Mouse (Mus musculus) small intestine, adult 2 months (tissue): ENCODE measurements around the gene Ppp4r1. TPM values are rescaled to one million over a fixed set of nuclear protein-coding genes. Genes with fewer than 3 reads are reported as not detected.

ENCODE experiments used
- H3K27ac ChIP-seq: fragments of 200-500 bp; 2 replicates; pipeline ENCODE4 v1.5.1; 2012; ENCODE audit warnings: low read depth, low read length, control low read depth, inconsistent platforms; ENCODE audit not compliant: insufficient read depth
- H3K27me3 ChIP-seq: fragments of 200-500 bp; 2 replicates; pipeline ENCODE4 v1.6.1; 2012; ENCODE audit warnings: mild to moderate bottlenecking, moderate library complexity, low read length, inconsistent platforms; ENCODE audit not compliant: control insufficient read depth, insufficient read depth
- H3K36me3 ChIP-seq: fragments of 200-500 bp; 2 replicates; pipeline ENCODE4 v1.6.1; 2012; ENCODE audit warnings: mild to moderate bottlenecking, low read length, control low read depth, inconsistent platforms; ENCODE audit not compliant: control insufficient read depth, insufficient read depth
- H3K4me1 ChIP-seq: fragments of 200-500 bp; 2 replicates; pipeline ENCODE4 v1.6.1; 2012; ENCODE audit warnings: low read length, inconsistent platforms, mixed read lengths; ENCODE audit not compliant: control insufficient read depth, insufficient read depth, insufficient read length
- H3K4me3 ChIP-seq: fragments of 200-500 bp; 2 replicates; pipeline ENCODE4 v1.5.1; 2012; ENCODE audit warnings: low read depth, mild to moderate bottlenecking, control low read depth, inconsistent platforms, low read length, moderate library complexity
- CTCF ChIP-seq: fragments of 200-500 bp; IDR thresholded peaks from 2 replicates; pipeline ENCODE4 v1.5.1; 2012; ENCODE audit warnings: low read depth, mild to moderate bottlenecking, control low read depth, inconsistent platforms, low read length, moderate library complexity, mixed read lengths; ENCODE audit not compliant: insufficient replicate concordance, insufficient read length; ENCODE audit errors: extremely low read depth
- POLR2A ChIP-seq: fragments of 200-500 bp; IDR thresholded peaks from 2 replicates; pipeline ENCODE4 v1.6.1; 2012; ENCODE audit warnings: low read depth, mild to moderate bottlenecking, control low read depth, inconsistent platforms, low read length, moderate library complexity
- WGBS: fragments of 180-500 bp; shearing (Covaris S2); methylation state at CpG from one replicate; pipeline ENCODE4 v1.1.7; 2018; 5-methylcytosine and 5-hydroxymethylcytosine counted together
- polyA plus RNA-seq: library from polyadenylated mRNA; depleted of rRNA; stranded (reverse); fragments of >200 nt; gene quantifications from 2 replicates; pipeline ENCODE4 v1.2.3, GENCODE M21; 2012

The Ppp4r1 gene
- polyA plus RNA-seq, 1 experiment, result 57.7 TPM

- Histone ChIP-seq H3K4me3 (no peak overlapping the region), H3K27ac (no peak overlapping the region), H3K36me3 (peaks cover 26% of the 10 kb centered on the region), H3K27me3 (no peaks in the 10 kb centered on the region), H3K4me1 (no peaks in the 10 kb centered on the region)
- TF ChIP-seq POLR2A (no peak), CTCF (no peak)
- 96% methylated on average over 12 of the region's 12 CpGs for WGBS
These were observed 81.5 kb downstream of the Ppp4r1 start for GRCm38 (mm10) chr17:65863830-65864229.

- TF ChIP-seq CTCF (peak; percentile 29; the same call in 1 of the 2 replicates), POLR2A (no peak)
- 35% methylated on average over 4 of the region's 4 CpGs for WGBS
- H3K27me3 ChIP-seq, result no peaks in the 10 kb centered on the region
- peaks cover 1% of the 10 kb centered on the region; the same call in 1 of the 2 replicates for H3K4me1 ChIP-seq
- peaks cover 20% of the 10 kb centered on the region for H3K36me3 ChIP-seq
- no peak overlapping the region for H3K4me3 ChIP-seq
- no peak overlapping the region for H3K27ac ChIP-seq
These were observed 82.4 kb downstream of the Ppp4r1 start for GRCm38 (mm10) chr17:65864742-65865141.

DNA sequence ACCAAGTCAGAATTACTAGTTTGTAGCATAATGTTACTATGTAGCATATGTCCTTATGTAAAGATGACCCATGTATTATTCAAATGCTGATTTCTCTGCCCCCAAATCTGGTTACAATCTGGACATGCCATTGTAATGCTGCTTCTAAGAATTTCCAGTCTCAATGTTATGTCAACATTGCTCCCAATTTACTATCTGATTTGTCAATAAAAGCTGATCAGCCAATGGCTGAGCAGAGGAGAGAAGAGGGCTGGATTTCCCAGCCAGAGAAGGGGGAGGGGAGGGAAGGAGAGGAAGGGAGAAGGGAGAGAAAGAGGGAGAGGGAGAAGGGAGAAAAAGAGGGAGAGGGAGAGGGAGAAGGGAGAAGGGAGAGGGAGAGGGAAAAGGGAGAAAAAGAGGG, 82.9 kb downstream of the Ppp4r1 start:
- TF ChIP-seq CTCF, result no peak
- TF ChIP-seq POLR2A, result no peak
- no peak overlapping the region for H3K27ac ChIP-seq

DNA sequence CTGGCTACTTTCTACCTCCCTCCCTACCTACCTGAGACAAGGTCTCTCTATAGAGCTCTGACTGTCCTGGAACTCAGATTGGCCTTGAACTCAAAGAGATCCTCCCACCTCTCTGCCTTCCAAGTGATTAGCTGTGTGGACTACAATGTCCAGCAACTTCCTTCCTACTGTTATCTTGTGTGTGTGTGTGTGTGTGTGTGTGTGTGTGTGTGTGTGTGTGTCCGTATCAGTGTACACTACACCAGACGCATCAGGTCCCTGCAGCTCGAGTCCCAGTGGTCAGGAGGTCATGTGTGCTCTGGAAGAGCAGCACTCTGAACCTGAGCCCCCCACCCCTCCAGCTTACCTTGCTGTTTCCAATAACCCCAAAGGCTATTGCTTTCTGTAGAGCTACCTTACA, 83.8 kb downstream of the Ppp4r1 start:
- no peak overlapping the region for H3K27ac ChIP-seq
- 69% methylated on average over 3 of the region's 3 CpGs for WGBS
- TF ChIP-seq CTCF (no peak), POLR2A (no peak)
- no peak overlapping the region for H3K4me3 ChIP-seq
- no peaks in the 10 kb centered on the region for H3K27me3 ChIP-seq
- H3K4me1 ChIP-seq, result peaks cover 2% of the 10 kb centered on the region; the same call in 1 of the 2 replicates
- peaks cover 15% of the 10 kb centered on the region for H3K36me3 ChIP-seq

More for the DNA sequence above, 82.9 kb downstream of the Ppp4r1 start:
- H3K4me1 ChIP-seq, result peaks cover 2% of the 10 kb centered on the region; the same call in 1 of the 2 replicates
- H3K4me3 ChIP-seq, result no peak overlapping the region
- H3K27me3 ChIP-seq, result no peaks in the 10 kb centered on the region
- peaks cover 19% of the 10 kb centered on the region for H3K36me3 ChIP-seq

DNA sequence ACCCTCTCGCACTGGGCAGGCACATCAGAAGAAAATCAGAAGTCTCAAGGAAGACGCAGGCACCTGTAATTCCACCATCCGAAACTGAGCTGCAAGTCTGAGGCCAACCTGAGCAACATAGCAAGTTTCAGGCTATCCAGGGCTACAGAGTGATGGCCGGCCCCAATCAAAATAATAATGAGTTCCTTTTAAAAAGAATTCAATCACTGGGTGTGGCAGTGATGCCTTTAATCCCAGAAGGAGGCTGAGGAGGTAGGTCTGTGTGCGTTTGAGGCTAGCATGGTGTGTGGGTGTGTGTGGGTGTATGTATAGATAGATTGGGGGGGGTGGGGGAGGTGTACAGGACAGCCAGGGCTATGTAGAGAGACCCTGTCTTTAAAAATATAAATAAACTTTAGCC, 85.6 kb downstream of the Ppp4r1 start:
- Histone ChIP-seq H3K4me1 (peaks cover 5% of the 10 kb centered on the region), H3K36me3 (peaks cover 9% of the 10 kb centered on the region), H3K27me3 (no peaks in the 10 kb centered on the region), H3K4me3 (no peak overlapping the region), H3K27ac (no peak overlapping the region)
- WGBS, result 89% methylated on average over 5 of the region's 5 CpGs
- TF ChIP-seq CTCF, result no peak
- no peak for TF ChIP-seq POLR2A

GRCm38 (mm10) chr17:65869720-65870119, 87.3 kb downstream of the Ppp4r1 start:
- no peaks in the 10 kb centered on the region for H3K27me3 ChIP-seq
- 57% methylated on average over 10 of the region's 10 CpGs for WGBS
- H3K4me3 ChIP-seq, result no peak overlapping the region
- H3K36me3 ChIP-seq, result peaks cover 3% of the 10 kb centered on the region; the same call in 1 of the 2 replicates
- H3K27ac ChIP-seq, result no peak overlapping the region
- TF ChIP-seq CTCF (no peak), POLR2A (no peak)
- H3K4me1 ChIP-seq, result peaks cover 8% of the 10 kb centered on the region

GRCm38 (mm10) chr17:65870146-65870545, 87.8 kb downstream of the Ppp4r1 start:
- Histone ChIP-seq H3K36me3 (peaks cover 3% of the 10 kb centered on the region; the same call in 1 of the 2 replicates), H3K4me1 (peaks cover 8% of the 10 kb centered on the region), H3K4me3 (no peak overlapping the region), H3K27ac (no peak overlapping the region), H3K27me3 (no peaks in the 10 kb centered on the region)
- TF ChIP-seq POLR2A (no peak), CTCF (peak; percentile 75; the same call in 1 of the 2 replicates)
- 43% methylated on average over 4 of the region's 4 CpGs for WGBS
